Mouse (Mus musculus) kidney, adult 2 months (tissue): ENCODE results near the gene Fnip2. TPM values are rescaled to one million over a fixed set of nuclear protein-coding genes. Genes with fewer than 3 reads are reported as not detected.

Experiments
- DNase-seq: peaks from one replicate; pipeline ENCODE4 v3.0.0; 2021
- H3K27ac ChIP-seq: fragments of 200-500 bp; 2 replicates; pipeline ENCODE4 v1.5.1; 2012; ENCODE audit warnings: low read depth, low read length, control low read depth, inconsistent platforms; ENCODE audit not compliant: insufficient read depth
- H3K27me3 ChIP-seq: fragments of 200-500 bp; replicated peaks from 2 replicates; pipeline ENCODE4 v1.6.1; 2012; ENCODE audit warnings: mild to moderate bottlenecking, moderate library complexity, low read length, inconsistent platforms; ENCODE audit not compliant: control insufficient read depth, insufficient read depth
- H3K36me3 ChIP-seq: fragments of 200-500 bp; 2 replicates; pipeline ENCODE4 v1.6.1; 2012; ENCODE audit warnings: mild to moderate bottlenecking, moderate library complexity, low read length, inconsistent platforms; ENCODE audit not compliant: control insufficient read depth, insufficient read depth
- H3K4me1 ChIP-seq: fragments of 200-500 bp; 2 replicates; pipeline ENCODE4 v1.6.1; 2011; ENCODE audit warnings: low read length; ENCODE audit not compliant: control insufficient read depth, insufficient read depth
- H3K4me3 ChIP-seq: fragments of 200-500 bp; 2 replicates; pipeline ENCODE4 v1.5.1; 2011; ENCODE audit warnings: mild to moderate bottlenecking, low read depth, low read length, control low read depth; ENCODE audit not compliant: insufficient read depth
- CTCF ChIP-seq: fragments of 200-500 bp; conservative IDR thresholded peaks from 2 replicates; pipeline ENCODE4 v1.5.1; 2011; ENCODE audit warnings: low read depth, mild to moderate bottlenecking, control low read depth, low read length, moderate library complexity, mixed read lengths; ENCODE audit not compliant: insufficient read depth, insufficient read length
- POLR2A ChIP-seq: fragments of 200-500 bp; IDR thresholded peaks from one replicate; pipeline ENCODE4 v1.6.1; 2011; ENCODE audit warnings: low read depth, low read length, control low read depth
- WGBS: fragments of 180-500 bp; shearing (Covaris S2); methylation state at CpG from one replicate; pipeline ENCODE4 v1.1.7; 2018; 5-methylcytosine and 5-hydroxymethylcytosine counted together
- polyA plus RNA-seq: library from polyadenylated mRNA; depleted of rRNA; stranded (reverse); fragments of >200 nt; gene quantifications from 2 replicates; pipeline ENCODE4 v1.2.3, GENCODE M21; 2012

Fnip2 gene
- polyA plus RNA-seq, 1 experiment, result 18.9 TPM

- no peak for DNase-seq
- H3K27ac ChIP-seq, result no peak overlapping the region
- WGBS, result 83% methylated on average over 7 of the region's 7 CpGs
- no peak overlapping the region for H3K4me3 ChIP-seq
- TF ChIP-seq POLR2A (no peak), CTCF (no peak)
- H3K27me3 ChIP-seq, result no peaks in the 10 kb centered on the region
- no peaks in the 10 kb centered on the region for H3K36me3 ChIP-seq
- no peaks in the 10 kb centered on the region for H3K4me1 ChIP-seq
Observed at GRCm38 (mm10) chr3:79436186-79436585, 131.4 kb downstream of the Fnip2 start.

- no peaks in the 10 kb centered on the region for H3K27me3 ChIP-seq
- no peak for DNase-seq
- 77% methylated on average over 5 of the region's 5 CpGs for WGBS
- no peaks in the 10 kb centered on the region for H3K36me3 ChIP-seq
- H3K4me3 ChIP-seq, result no peak overlapping the region
- no peak overlapping the region for H3K27ac ChIP-seq
- TF ChIP-seq CTCF (no peak), POLR2A (no peak)
- H3K4me1 ChIP-seq, result no peaks in the 10 kb centered on the region
Observed at GRCm38 (mm10) chr3:79434985-79435384, 132.6 kb downstream of the Fnip2 start.

GRCm38 (mm10) chr3:79434436-79434835 is 133.2 kb downstream of the Fnip2 start:
- 85% methylated on average over 9 of the region's 9 CpGs for WGBS
- no peak for DNase-seq

GRCm38 (mm10) chr3:79433593-79433992 is 134.0 kb downstream of the Fnip2 start:
- peak; percentile 42 for DNase-seq
- TF ChIP-seq CTCF (peak; percentile 69), POLR2A (no peak)
- Histone ChIP-seq H3K36me3 (no peaks in the 10 kb centered on the region), H3K27ac (no peak overlapping the region), H3K4me1 (no peaks in the 10 kb centered on the region), H3K27me3 (no peaks in the 10 kb centered on the region), H3K4me3 (no peak overlapping the region)

More at GRCm38 (mm10) chr3:79434436-79434835, 133.2 kb downstream of the Fnip2 start:
- Histone ChIP-seq H3K27me3 (no peaks in the 10 kb centered on the region), H3K4me1 (no peaks in the 10 kb centered on the region), H3K27ac (no peak overlapping the region), H3K4me3 (no peak overlapping the region), H3K36me3 (no peaks in the 10 kb centered on the region)
- TF ChIP-seq CTCF (no peak), POLR2A (no peak)

- WGBS, result 83% methylated on average over 1 of the region's 1 CpGs
- H3K27me3 ChIP-seq, result no peaks in the 10 kb centered on the region
- no peaks in the 10 kb centered on the region for H3K4me1 ChIP-seq
- TF ChIP-seq POLR2A, result no peak
- no peak for TF ChIP-seq CTCF
- H3K27ac ChIP-seq, result no peak overlapping the region
- DNase-seq, result no peak
- H3K36me3 ChIP-seq, result no peaks in the 10 kb centered on the region
- H3K4me3 ChIP-seq, result no peak overlapping the region
Observed at GRCm38 (mm10) chr3:79425441-79425840, 142.2 kb downstream of the Fnip2 start.

- 85% methylated on average over 14 of the region's 14 CpGs for WGBS
- Histone ChIP-seq H3K4me3 (no peak overlapping the region), H3K36me3 (no peaks in the 10 kb centered on the region), H3K27me3 (no peaks in the 10 kb centered on the region), H3K27ac (no peak overlapping the region), H3K4me1 (no peaks in the 10 kb centered on the region)
- TF ChIP-seq POLR2A, result no peak
- TF ChIP-seq CTCF, result no peak
- DNase-seq, result no peak
Observed at GRCm38 (mm10) chr3:79418921-79419320, 148.7 kb downstream of the Fnip2 start.

- H3K36me3 ChIP-seq, result no peaks in the 10 kb centered on the region
- 73% methylated on average over 4 of the region's 4 CpGs for WGBS
- TF ChIP-seq CTCF (no peak), POLR2A (no peak)
- no peak overlapping the region for H3K4me3 ChIP-seq
- no peaks in the 10 kb centered on the region for H3K4me1 ChIP-seq
- H3K27ac ChIP-seq, result no peak overlapping the region
- DNase-seq, result no peak
- no peaks in the 10 kb centered on the region for H3K27me3 ChIP-seq
Observed at GRCm38 (mm10) chr3:79416944-79417680, 150.5 kb downstream of the Fnip2 start.

- DNase-seq, result no peak
- Histone ChIP-seq H3K27ac (no peak overlapping the region), H3K4me3 (no peak overlapping the region), H3K36me3 (no peaks in the 10 kb centered on the region), H3K27me3 (no peaks in the 10 kb centered on the region), H3K4me1 (no peaks in the 10 kb centered on the region)
- TF ChIP-seq CTCF, result no peak
- no peak for TF ChIP-seq POLR2A
Observed at GRCm38 (mm10) chr3:79415929-79416328, 151.7 kb downstream of the Fnip2 start.
